Mouse (Mus musculus) cerebellum, adult 2 months (tissue): Measurements from ENCODE around the gene Eras. TPM values are rescaled to one million over a fixed set of nuclear protein-coding genes. Genes with fewer than 3 reads are reported as not detected.
A peak's percentile ranks its signal among the peaks of the same experiment; 100 is the strongest.

Experiments
- DNase-seq, 2 experiments: peaks; one replicate each; pipeline ENCODE4 v3.0.0; 2021
- H3K27ac ChIP-seq: fragments of 200-500 bp; 2 replicates; pipeline ENCODE4 v1.5.1; 2012; ENCODE audit warnings: low read length, control low read depth, inconsistent platforms; ENCODE audit not compliant: insufficient read depth
- H3K27me3 ChIP-seq: fragments of 200-500 bp; 2 replicates; pipeline ENCODE4 v1.6.1; 2012; ENCODE audit warnings: inconsistent platforms, mild to moderate bottlenecking, low read length, moderate library complexity; ENCODE audit not compliant: control insufficient read depth, insufficient read depth
- H3K4me1 ChIP-seq: fragments of 200-500 bp; 2 replicates; pipeline ENCODE4 v1.6.1; 2011; ENCODE audit warnings: low read length; ENCODE audit not compliant: control insufficient read depth, insufficient read depth
- H3K4me3 ChIP-seq: fragments of 200-500 bp; replicated peaks from 2 replicates; pipeline ENCODE3; 2011; ENCODE audit warnings: mild to moderate bottlenecking, low read depth, low read length, control low read depth; ENCODE audit not compliant: insufficient read depth
- CTCF ChIP-seq: fragments of 200-500 bp; IDR thresholded peaks from 2 replicates; pipeline ENCODE4 v1.5.1; 2011; ENCODE audit warnings: low read depth, mild to moderate bottlenecking, control low read depth, low read length, moderate library complexity, borderline replicate concordance; ENCODE audit not compliant: insufficient read depth
- POLR2A ChIP-seq: fragments of 200-500 bp; IDR thresholded peaks from 2 replicates; pipeline ENCODE4 v1.6.1; 2011; ENCODE audit warnings: low read length, control low read depth, borderline replicate concordance; ENCODE audit not compliant: insufficient read depth
- whole genome bisulfite sequencing: fragments of 180-500 bp; shearing (Covaris S2); methylation state at CpG from one replicate; pipeline ENCODE4 v1.1.7; 2018; 5-methylcytosine and 5-hydroxymethylcytosine counted together
- polyA plus RNA-seq: library from polyadenylated mRNA; depleted of rRNA; stranded (reverse); fragments of >200 nt; gene quantifications from 2 replicates; pipeline ENCODE4 v1.2.3, GENCODE M21; 2012; rRNA removed

The Eras gene
- polyA plus RNA-seq, 1 experiment: not detected

- Histone ChIP-seq H3K27me3 (no peaks in the 10 kb centered on the region), H3K27ac (peak within 1 kb of the TSS; percentile 99), H3K4me3 (peak within 1 kb of the TSS; percentile 95), H3K4me1 (no peaks in the 10 kb centered on the region)
- 4% methylated on average over 59 of the region's 62 CpGs for WGBS
- peak; percentile 88 to 94 for DNase-seq
- TF ChIP-seq CTCF (no peak), POLR2A (peak; percentile 79)
These were observed 29.2 kb downstream of the Eras start, which contains the start of the genes Pqbp1 and Timm17b for GRCm38 (mm10) chrX:7898880-7899874. Gene Pqbp1 (minus strand): TSS chrX:7899269. Gene Timm17b (plus strand): TSS chrX:7899357.

GRCm38 (mm10) chrX:7898211-7898610, 30.2 kb downstream of the Eras start:
- 24% methylated on average over 13 of the region's 13 CpGs for WGBS
- Histone ChIP-seq H3K4me1 (no peaks in the 10 kb centered on the region), H3K27me3 (no peaks in the 10 kb centered on the region), H3K27ac (peak overlapping the region; percentile 99; the same call in 1 of the 2 replicates), H3K4me3 (peak overlapping the region; percentile 95)
- no peak for DNase-seq
- no peak for TF ChIP-seq CTCF
- no peak for TF ChIP-seq POLR2A

- no peaks in the 10 kb centered on the region for H3K4me1 ChIP-seq
- no peaks in the 10 kb centered on the region for H3K27me3 ChIP-seq
- peak; percentile 85 to 92 for DNase-seq
- TF ChIP-seq POLR2A (peak; percentile 58), CTCF (no peak)
- H3K4me3 ChIP-seq: peak within 1 kb of the TSS; percentile 99
- 5% methylated on average over 41 of the region's 49 CpGs for WGBS
- peak within 1 kb of the TSS; percentile 94 for H3K27ac ChIP-seq
These were observed 44.4 kb downstream of the Eras start, which contains the start of gene Slc35a2 for GRCm38 (mm10) chrX:7883841-7884567. Gene Slc35a2 (plus strand): TSS chrX:7884028.

GRCm38 (mm10) chrX:7879819-7880218, 48.6 kb downstream of the Eras start:
- no peaks in the 10 kb centered on the region for H3K4me1 ChIP-seq
- 9% methylated on average over 11 of the region's 11 CpGs for WGBS
- H3K27me3 ChIP-seq: no peaks in the 10 kb centered on the region

GRCm38 (mm10) chrX:7878495-7878894, 49.9 kb downstream of the Eras start:
- Histone ChIP-seq H3K4me3 (peak overlapping the region; percentile 81), H3K27ac (peak overlapping the region; percentile 76), H3K4me1 (no peaks in the 10 kb centered on the region), H3K27me3 (no peaks in the 10 kb centered on the region)
- peak; percentile 53 to 61 for DNase-seq
- TF ChIP-seq CTCF (no peak), POLR2A (no peak)
- WGBS: 9% methylated on average over 21 of the region's 21 CpGs

More at GRCm38 (mm10) chrX:7879819-7880218, 48.6 kb downstream of the Eras start:
- DNase-seq: peak; percentile 71 to 85
- 0 out of 2 replicates have a peak overlapping the region, but pooled peaks have one; percentile 39 for H3K27ac ChIP-seq
- peak overlapping the region; percentile 81 for H3K4me3 ChIP-seq
- TF ChIP-seq POLR2A: no peak
- peak; percentile 57; the same call in 1 of the 2 replicates for TF ChIP-seq CTCF

GRCm38 (mm10) chrX:7878007-7878419, 50.4 kb downstream of the Eras start, which contains the start of gene Pim2:
Gene Pim2 (plus strand): TSS chrX:7878262.
- TF ChIP-seq CTCF: no peak
- peak; percentile 57; the same call in 1 of the 2 replicates for TF ChIP-seq POLR2A
- Histone ChIP-seq H3K4me1 (no peaks in the 10 kb centered on the region), H3K27ac (peak within 1 kb of the TSS; percentile 76), H3K4me3 (peak within 1 kb of the TSS; percentile 81), H3K27me3 (no peaks in the 10 kb centered on the region)
- 2% methylated on average over 31 of the region's 38 CpGs for WGBS
- peak; percentile 87 to 94 for DNase-seq

Other genes starting within 250 kb of the Eras start
- gene Magix, start 247.4 kb downstream of the Eras start, polyA plus RNA-seq: 2.2 and 2.6 TPM in 2 replicates
- gene Gpkow, start 231.5 kb downstream of the Eras start, polyA plus RNA-seq: 30.5 and 33.1 TPM in 2 replicates
- 81.8 and 82.7 TPM in 2 replicates for gene Wdr45, start 214.3 kb downstream of the Eras start, polyA plus RNA-seq
- 0.54 TPM in 1 of 2 replicates, not detected in the other for gene Gm45208, start 206.4 kb downstream of the Eras start, polyA plus RNA-seq
- 166 and 179 TPM in 2 replicates for gene Praf2, start 200.2 kb downstream of the Eras start, polyA plus RNA-seq
- gene Ccdc120, start 177.7 kb downstream of the Eras start, polyA plus RNA-seq: 68.3 and 82.6 TPM in 2 replicates
- gene Tfe3, start 166.0 kb downstream of the Eras start, polyA plus RNA-seq: 24.4 and 24.5 TPM in 2 replicates
- gene Gripap1, start 138.8 kb downstream of the Eras start, polyA plus RNA-seq: 110 TPM in 2 replicates
- 5.9 and 7.6 TPM in 2 replicates for gene Kcnd1, start 106.3 kb downstream of the Eras start, polyA plus RNA-seq
- gene Otud5, start 87.2 kb downstream of the Eras start, polyA plus RNA-seq: 49.4 and 52.5 TPM in 2 replicates
- 47.9 and 50.5 TPM in 2 replicates for gene Pim2, start 50.3 kb downstream of the Eras start, polyA plus RNA-seq
- 40.6 and 46.8 TPM in 2 replicates for gene Slc35a2, start 44.6 kb downstream of the Eras start, polyA plus RNA-seq
- 165 and 174 TPM in 2 replicates for gene Pqbp1, start 29.3 kb downstream of the Eras start, polyA plus RNA-seq
- gene Timm17b, start 29.2 kb downstream of the Eras start, polyA plus RNA-seq: 27.5 TPM in 2 replicates
- not detected in 2 replicates for gene Gm10491, start 20.8 kb downstream of the Eras start, polyA plus RNA-seq
- gene Gm10490, start 19.1 kb downstream of the Eras start, polyA plus RNA-seq: not detected in 2 replicates
- gene Pcsk1n, start 8.8 kb downstream of the Eras start, polyA plus RNA-seq: 395 and 461 TPM in 2 replicates
- gene Hdac6, start 19.3 kb upstream of the Eras start, polyA plus RNA-seq: 66.2 and 71.0 TPM in 2 replicates
- gene Gata1, start 49.5 kb upstream of the Eras start, polyA plus RNA-seq: not detected in 2 replicates
- 0.90 and 1.3 TPM in 2 replicates for gene Glod5, start 89.9 kb upstream of the Eras start, polyA plus RNA-seq
- gene Suv39h1, start 146.2 kb upstream of the Eras start, polyA plus RNA-seq: 22.3 and 22.7 TPM in 2 replicates
- gene Was, start 161.9 kb upstream of the Eras start, polyA plus RNA-seq: 0.44 and 0.67 TPM in 2 replicates
- 131 and 141 TPM in 2 replicates for gene Wdr13, start 204.3 kb upstream of the Eras start, polyA plus RNA-seq
- gene Rbm3, start 217.3 kb upstream of the Eras start, polyA plus RNA-seq: 276 and 291 TPM in 2 replicates
- 27.4 and 30.5 TPM in 2 replicates for gene Tbc1d25, start 247.6 kb upstream of the Eras start, polyA plus RNA-seq